Mouse (Mus musculus) hindbrain, embryonic 16.5 days (tissue): ENCODE results near the gene Snai1. TPM values are rescaled to one million over a fixed set of nuclear protein-coding genes. Genes with fewer than 3 reads are reported as not detected.

ENCODE experiments used
- ATAC-seq: fragments of 200-750 bp; cut with Nextera tagmentation; 2 replicates; pipeline ENCODE4 v1.8.0; 2017; ENCODE audit warnings: moderate TSS enrichment, moderate library complexity
- H3K27ac ChIP-seq: fragments of 300-500 bp; sonication (generic); 2 replicates; pipeline ENCODE4 v1.5.1; 2014; ENCODE audit warnings: low read depth, mild to moderate bottlenecking, control low read depth, low read length, moderate library complexity
- H3K27me3 ChIP-seq: fragments of 300-500 bp; sonication (generic); replicated peaks from 2 replicates; pipeline ENCODE4 v1.6.1; 2014; ENCODE audit warnings: low read length; ENCODE audit not compliant: control insufficient read depth, insufficient read depth
- H3K36me3 ChIP-seq: fragments of 300-500 bp; sonication (generic); 2 replicates; pipeline ENCODE4 v1.6.1; 2014; ENCODE audit warnings: mild to moderate bottlenecking, low read length, moderate library complexity, mixed read lengths; ENCODE audit not compliant: control insufficient read depth, insufficient read depth
- H3K4me1 ChIP-seq: fragments of 300-500 bp; sonication (generic); 2 replicates; pipeline ENCODE4 v1.6.1; 2014; ENCODE audit warnings: low read depth, low read length; ENCODE audit not compliant: control insufficient read depth, insufficient read depth
- H3K4me2 ChIP-seq: fragments of 300-500 bp; sonication (generic); 2 replicates; pipeline ENCODE4 v1.6.1; 2014; ENCODE audit warnings: mild to moderate bottlenecking, low read length, control low read depth, moderate library complexity
- H3K4me3 ChIP-seq: fragments of 300-500 bp; sonication (generic); 2 replicates; pipeline ENCODE4 v1.5.1; 2014; ENCODE audit warnings: mild to moderate bottlenecking, low read length, control low read depth, moderate library complexity
- H3K9ac ChIP-seq: fragments of 300-500 bp; sonication (generic); 2 replicates; pipeline ENCODE4 v1.6.1; 2014; ENCODE audit warnings: low read depth, mild to moderate bottlenecking, control low read depth, low read length, moderate library complexity
- H3K9me3 ChIP-seq: fragments of 300-500 bp; sonication (generic); 2 replicates; pipeline ENCODE4 v1.6.1; 2014; ENCODE audit warnings: mild to moderate bottlenecking, low read length, moderate library complexity; ENCODE audit not compliant: control insufficient read depth
- WGBS: fragments of 180-500 bp; shearing (Covaris S2); extraction: QIAGEN DNeasy Blood & Tissue Kit; methylation state at CpG from one replicate; pipeline ENCODE4 v1.1.7; 2014; 5-methylcytosine and 5-hydroxymethylcytosine counted together
- polyA plus RNA-seq: library from polyadenylated mRNA; unstranded; fragments of >200 nt; fragmentation: Nextera tagmentation; extraction: Ambion mirVana; gene quantifications from 2 replicates; pipeline ENCODE4 v1.2.1, GENCODE M21; 2015

The Snai1 gene
- polyA plus RNA-seq, 1 experiment from 2014 or later: 4.5 TPM

DNA sequence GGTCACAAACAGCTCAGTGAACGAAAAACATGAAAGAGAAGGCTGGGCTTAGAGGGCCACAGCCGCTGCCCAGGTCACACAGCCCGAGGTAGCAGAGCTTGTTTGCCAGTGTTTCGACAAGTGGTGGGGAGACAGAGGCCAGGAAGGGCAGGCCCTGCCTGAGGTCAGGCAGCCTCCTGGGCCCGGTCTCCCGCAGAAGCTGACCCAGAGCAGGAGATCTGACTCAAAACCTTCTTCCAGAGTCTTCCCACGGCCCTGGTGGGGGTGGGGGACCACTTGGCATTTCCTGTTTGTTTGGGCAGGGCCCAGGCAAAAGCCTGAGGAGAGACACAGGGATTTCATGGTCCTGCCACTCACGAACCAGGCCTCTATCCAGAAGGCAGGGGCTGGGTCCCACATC lies 48.0 kb downstream of the Snai1 start:
- no peaks in the 10 kb centered on the region for H3K9me3 ChIP-seq
- H3K27me3 ChIP-seq: peaks cover 3% of the 10 kb centered on the region; the same call in 1 of the 2 replicates
- WGBS: 26% methylated on average over 8 of the region's 8 CpGs
- H3K36me3 ChIP-seq: no peaks in the 10 kb centered on the region
- ATAC-seq: no peak
- H3K4me2 ChIP-seq: no peak overlapping the region
- H3K4me1 ChIP-seq: no peaks in the 10 kb centered on the region
- no peak overlapping the region for H3K9ac ChIP-seq
- H3K4me3 ChIP-seq: no peak overlapping the region
- H3K27ac ChIP-seq: no peak overlapping the region

DNA sequence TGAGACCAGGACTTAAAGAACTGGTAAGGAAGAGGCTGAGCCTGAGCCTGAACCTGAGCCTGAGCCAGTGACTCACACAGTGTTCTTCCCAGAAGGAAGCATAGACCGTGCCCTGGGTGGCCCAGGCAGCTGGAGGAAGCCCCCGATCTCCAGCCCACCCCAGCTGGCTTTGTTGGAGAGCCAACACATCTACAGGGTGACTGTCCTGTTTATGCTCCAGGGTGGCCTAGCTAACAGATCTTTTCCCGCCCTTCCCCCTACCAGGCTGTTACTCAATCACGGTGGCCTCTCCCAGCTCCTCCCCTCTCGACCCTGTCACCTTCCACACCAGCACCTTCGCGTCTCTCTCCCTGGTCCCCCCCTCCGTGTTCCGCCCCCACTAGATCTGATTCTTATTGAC lies 49.0 kb downstream of the Snai1 start:
- 28% methylated on average over 9 of the region's 9 CpGs for WGBS
- Histone ChIP-seq H3K4me1 (no peaks in the 10 kb centered on the region), H3K9ac (no peak overlapping the region), H3K27ac (no peak overlapping the region), H3K4me3 (no peak overlapping the region), H3K27me3 (peaks cover 3% of the 10 kb centered on the region; the same call in 1 of the 2 replicates), H3K36me3 (no peaks in the 10 kb centered on the region), H3K4me2 (no peak overlapping the region), H3K9me3 (no peaks in the 10 kb centered on the region)
- no peak for ATAC-seq

DNA sequence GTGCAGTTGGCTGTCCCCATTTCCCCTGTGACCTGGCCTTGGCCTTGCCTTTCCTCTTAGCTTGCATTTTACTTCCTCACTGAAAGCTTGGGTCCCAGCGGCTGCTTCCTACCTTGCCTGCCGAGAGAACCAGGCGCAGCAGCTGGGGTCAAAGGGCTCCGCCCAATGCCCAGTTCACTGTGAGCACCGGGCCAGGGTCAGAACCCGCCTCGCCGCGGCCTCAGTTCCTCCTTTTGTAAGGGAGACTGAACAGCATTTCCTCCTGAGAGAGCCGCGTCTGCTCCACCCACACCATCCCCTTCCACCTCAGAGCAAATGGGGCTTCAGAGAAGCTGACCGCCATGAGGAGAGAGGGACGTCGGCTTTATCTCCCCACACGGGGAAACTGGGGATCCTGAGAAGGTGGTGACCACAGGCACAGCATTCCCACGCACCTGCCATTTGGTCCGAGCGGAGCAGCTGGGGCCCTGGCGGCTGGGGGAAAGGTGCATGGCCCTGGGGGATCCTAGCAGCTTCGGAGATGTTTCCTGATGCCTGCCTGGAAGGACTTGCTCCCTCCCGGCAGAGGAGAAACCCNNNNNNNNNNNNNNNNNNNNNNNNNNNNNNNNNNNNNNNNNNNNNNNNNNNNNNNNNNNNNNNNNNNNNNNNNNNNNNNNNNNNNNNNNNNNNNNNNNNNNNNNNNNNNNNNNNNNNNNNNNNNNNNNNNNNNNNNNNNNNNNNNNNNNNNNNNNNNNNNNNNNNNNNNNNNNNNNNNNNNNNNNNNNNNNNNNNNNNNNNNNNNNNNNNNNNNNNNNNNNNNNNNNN lies 51.0 kb downstream of the Snai1 start:
- Histone ChIP-seq H3K4me1 (peaks cover 2% of the 10 kb centered on the region; the same call in 1 of the 2 replicates), H3K9me3 (no peaks in the 10 kb centered on the region), H3K27ac (no peak overlapping the region), H3K27me3 (peaks cover 3% of the 10 kb centered on the region; the same call in 1 of the 2 replicates), H3K4me2 (0 out of 2 replicates have a peak overlapping the region, but pooled peaks have one; percentile 17), H3K4me3 (no peak overlapping the region; the same call in 1 of the 2 replicates), H3K36me3 (no peaks in the 10 kb centered on the region), H3K9ac (no peak overlapping the region)
- WGBS: 18% methylated on average over 21 of the region's 21 CpGs
- no peak for ATAC-seq

Other genes with a start within 250 kb of the Snai1 start
- 19.7 and 22.6 TPM in 2 replicates for gene B4galt5, start 189.0 kb upstream of the Snai1 start, polyA plus RNA-seq
- gene Slc9a8, start 116.5 kb upstream of the Snai1 start, polyA plus RNA-seq: 18.7 and 19.9 TPM in 2 replicates
- gene Rnf114, start 45.5 kb upstream of the Snai1 start, polyA plus RNA-seq: 112 and 115 TPM in 2 replicates
- 30.5 and 33.6 TPM in 2 replicates for gene Spata2, start 45.3 kb upstream of the Snai1 start, polyA plus RNA-seq
- 390 and 393 TPM in 2 replicates for gene Ube2v1, start 93.9 kb downstream of the Snai1 start, polyA plus RNA-seq
- 11.9 and 12.8 TPM in 2 replicates for gene Gm20431, start 123.3 kb downstream of the Snai1 start, polyA plus RNA-seq
- 0.15 and 0.22 TPM in 2 replicates for gene Cebpb, start 150.7 kb downstream of the Snai1 start, polyA plus RNA-seq
- 37.1 and 39.3 TPM in 2 replicates for gene Tmem189, start 151.6 kb downstream of the Snai1 start, polyA plus RNA-seq